8 mouse cellular contexts compared by ENCODE assay signal in genomic region chr11:87749192-87750042, GRCm38 (mm10). TPM values are rescaled to one million over a fixed set of nuclear protein-coding genes. Genes with fewer than 3 reads are reported as not detected.
DNase-seq lines count a peak whose midpoint lies in the region; ATAC-seq and TF ChIP-seq lines count a peak whose summit lies in the region.

No protein-coding gene starts in this region.

- TF ChIP-seq EP300 in CH12.LX (IDR thresholded peaks at IDR 0.05; ENCODE audit: low read length), result no peak

- peak overlapping the region; percentile 30 to 58 (median 54) for H3K4me3 ChIP-seq in CH12.LX (replicated peaks in 1 of 3; ENCODE audit: low read depth in 2 of 3, low read length in 2 of 3, poor library complexity in 1 of 3)
- H3K4me3 ChIP-seq in intestine, embryonic 15.5 days (replicated peaks), result no peak overlapping the region
- peak overlapping the region; percentile 26 for H3K4me3 ChIP-seq in lung, adult 2 months (replicated peaks; ENCODE audit: extremely low read depth, low read depth, low read length)
- H3K4me3 ChIP-seq in midbrain, embryonic 13.5 days (replicated peaks), result no peak overlapping the region

- peaks cover 15% of the 10 kb centered on the region; the same call in 1 of the 2 replicates for H3K79me2 ChIP-seq in CH12.LX (replicated peaks; ENCODE audit: control insufficient read depth, extremely low read depth, insufficient read depth, poor library complexity, severe bottlenecking)

- TF ChIP-seq CTCF in CH12.LX (conservative IDR thresholded peaks at IDR 0.05 in 1 of 2, IDR thresholded peaks at IDR 0.05 in 1 of 2; ENCODE audit: low read depth in 2 of 2, low read length in 2 of 2), result no peak
- TF ChIP-seq CTCF in lung, adult 2 months (IDR thresholded peaks at IDR 0.05; ENCODE audit: insufficient read depth, low read length), result no peak

- H3K4me2 ChIP-seq in CH12.LX (ENCODE audit: insufficient read depth, low read depth, poor library complexity, severe bottlenecking), result peak overlapping the region; percentile 86
- peak overlapping the region; percentile 41; the same call in 1 of the 2 replicates for H3K4me2 ChIP-seq in intestine, embryonic 15.5 days (replicated peaks)
- H3K4me2 ChIP-seq in midbrain, embryonic 13.5 days (replicated peaks), result no peak overlapping the region

- no peaks in the 10 kb centered on the region for H3K27me3 ChIP-seq in CH12.LX (replicated peaks)
- H3K27me3 ChIP-seq in intestine, embryonic 15.5 days (replicated peaks), result no peaks in the 10 kb centered on the region
- H3K27me3 ChIP-seq in midbrain, embryonic 13.5 days, result no peaks in the 10 kb centered on the region

- WGBS in intestine, embryonic 15.5 days, result 44% methylated on average over 18 of the region's 18 CpGs
- WGBS in lung, adult 2 months, result 39% methylated on average over 18 of the region's 18 CpGs
- 62% methylated on average over 18 of the region's 18 CpGs for WGBS in midbrain, embryonic 13.5 days

- peaks cover 0 to 2% of the 10 kb centered on the region in 2 experiments for H3K36me3 ChIP-seq in CH12.LX (replicated peaks in 1 of 2; ENCODE audit: control insufficient read depth in 1 of 2, insufficient read depth in 1 of 2, low read length in 1 of 2)
- H3K36me3 ChIP-seq in intestine, embryonic 15.5 days, result peaks cover 7% of the 10 kb centered on the region
- H3K36me3 ChIP-seq in midbrain, embryonic 13.5 days, result peaks cover 11% of the 10 kb centered on the region

- H3K4me1 ChIP-seq in CH12.LX (ENCODE audit: control insufficient read depth in 1 of 2, insufficient read depth in 2 of 2), result peaks cover 42 to 81% of the 10 kb centered on the region in 2 experiments
- 0 out of 2 replicates have a peak, but pooled peaks cover 3% of the 10 kb centered on the region for H3K4me1 ChIP-seq in intestine, embryonic 15.5 days (replicated peaks)
- H3K4me1 ChIP-seq in lung, adult 2 months (ENCODE audit: control insufficient read depth, insufficient read depth, low read length), result 0 out of 2 replicates have a peak, but pooled peaks cover 2% of the 10 kb centered on the region
- H3K4me1 ChIP-seq in midbrain, embryonic 13.5 days (replicated peaks), result no peaks in the 10 kb centered on the region

- no peak for TF ChIP-seq RAD21 in CH12.LX (IDR thresholded peaks at IDR 0.05; ENCODE audit: low read depth, low read length)

- dilution Hi-C loops in CH12.LX (cut with MboI; ENCODE audit: extremely low pct_ligation_motif_present, extremely low pct_unique_long_range_greater_than_20kb, low sequenced_read_pairs), result no loop called here

- peak; percentile 47 to 59 for DNase-seq in adrenal gland, adult (ENCODE audit: inconsistent age in 2 of 2, low spot score in 1 of 2)
- DNase-seq in adrenal gland, adult 18-20 months (ENCODE audit: low spot score in 2 of 2), result no peak
- DNase-seq in CH12.LX (ENCODE audit: extremely low read depth), result peak; percentile 100
- peak; percentile 41 for DNase-seq in embryo, embryonic 11 days
- no peak for DNase-seq in lung, adult 2 months
- DNase-seq in spleen, postnatal 36 days (ENCODE audit: low spot score in 2 of 2), result peak; percentile 98

- in situ Hi-C loops in CH12.LX (cut with MboI; ENCODE audit: low pct_ligation_motif_present, low pct_unique_long_range_greater_than_20kb, low sequenced_read_pairs), result loop anchor here (5.0 kb wide), 1 partner anchor 87 kb away; the partner anchor contains the start of gene Rnf43

- peak; percentile 61 for TF ChIP-seq POLR2A in CH12.LX (IDR thresholded peaks at IDR 0.05; ENCODE audit: low read depth, low read length)
- TF ChIP-seq POLR2A in lung, adult 2 months (IDR thresholded peaks at IDR 0.05; ENCODE audit: borderline replicate concordance, extremely low read depth, low read depth, low read length), result peak; percentile 36; the same call in 1 of the 2 replicates

- ATAC-seq in intestine, embryonic 15.5 days, result peak; percentile 73; the same call in 1 of the 2 replicates
- no peak for ATAC-seq in midbrain, embryonic 13.5 days

- H3K9ac ChIP-seq in CH12.LX (ENCODE audit: insufficient read depth, low read depth), result peak overlapping the region; percentile 86
- H3K9ac ChIP-seq in intestine, embryonic 15.5 days, result no peak overlapping the region
- no peak overlapping the region for H3K9ac ChIP-seq in midbrain, embryonic 13.5 days (replicated peaks)

- H3K27ac ChIP-seq in CH12.LX (ENCODE audit: insufficient read depth, low read depth), result peak overlapping the region; percentile 98
- 0 out of 2 replicates have a peak overlapping the region, but pooled peaks have one; percentile 22 for H3K27ac ChIP-seq in intestine, embryonic 15.5 days
- H3K27ac ChIP-seq in midbrain, embryonic 13.5 days, result no peak overlapping the region

- no peaks in the 10 kb centered on the region for H3K9me3 ChIP-seq in CH12.LX (replicated peaks; ENCODE audit: low read length)
- no peaks in the 10 kb centered on the region for H3K9me3 ChIP-seq in intestine, embryonic 15.5 days
- H3K9me3 ChIP-seq in midbrain, embryonic 13.5 days, result no peaks in the 10 kb centered on the region

TF ChIP-seq in CH12.LX, 34 proteins besides CTCF, POLR2A, EP300 and RAD21:
- TF ChIP-seq TBP (conservative IDR thresholded peaks at IDR 0.05; ENCODE audit: low read depth, low read length) (peak; percentile 81), UBTF (IDR thresholded peaks at IDR 0.05; ENCODE audit: low read depth, low read length) (0 out of 2 replicates have a peak, but pooled peaks have one; percentile 25), MYC (IDR thresholded peaks at IDR 0.05; ENCODE audit: low read depth, low read length) (no peak), ZC3H11A (IDR thresholded peaks at IDR 0.05; ENCODE audit: low read depth, low read length) (no peak), USF2 (conservative IDR thresholded peaks at IDR 0.05; ENCODE audit: low read depth, low read length) (no peak), TCF12 (IDR thresholded peaks at IDR 0.05; ENCODE audit: low read depth, low read length) (no peak), POLR2AphosphoS2 (IDR thresholded peaks at IDR 0.05; ENCODE audit: low read depth, low read length) (0 out of 2 replicates have a peak, but pooled peaks have one; percentile 64)

RNA-seq across cellular contexts. Expression of gene Tspoap1, which starts 10.9 kb away (rescaled TPM):
- 1 to 10 TPM; 7.6 to 9.5 TPM for total RNA-seq in adrenal gland, adult 18-20 months (2021)
- 19.9 and 36.9 TPM in 2 replicates for total RNA-seq in CH12.LX (2012; rRNA removed)
- total RNA-seq in CH12.LX (2014; rRNA removed), result 12.8 and 16.5 TPM in 2 replicates
- 11.6 and 12.3 TPM in 2 replicates for polyA plus RNA-seq in CH12.LX (2012; ENCODE audit: insufficient read length, low read depth)
- polyA plus RNA-seq in intestine, embryonic 15.5 days (2015; fragmentation: Nextera tagmentation; extraction: Ambion mirVana), result 0.96 and 1.5 TPM in 2 replicates
- polyA plus RNA-seq in lung, adult 2 months (2012; rRNA removed), result 5.8 TPM in 2 replicates
- polyA plus RNA-seq in midbrain, embryonic 13.5 days (2015; fragmentation: Nextera tagmentation; extraction: Ambion mirVana), result 41.1 and 48.7 TPM in 2 replicates

RNA-seq across cellular contexts. Expression of gene Supt4a, which starts 12.1 kb away (rescaled TPM):
- 10 to 100 TPM; 65.5 to 72.4 TPM for total RNA-seq in adrenal gland, adult 18-20 months (2021)
- total RNA-seq in CH12.LX (2012; rRNA removed) (241 and 287 TPM in 2 replicates), CH12.LX (2014; rRNA removed) (251 and 256 TPM in 2 replicates)
- 220 and 229 TPM in 2 replicates for polyA plus RNA-seq in CH12.LX (2012; ENCODE audit: insufficient read length, low read depth)
- 117 and 121 TPM in 2 replicates for polyA plus RNA-seq in intestine, embryonic 15.5 days (2015; fragmentation: Nextera tagmentation; extraction: Ambion mirVana)
- polyA plus RNA-seq in lung, adult 2 months (2012; rRNA removed), result 44.7 and 73.4 TPM in 2 replicates
- 165 and 177 TPM in 2 replicates for polyA plus RNA-seq in midbrain, embryonic 13.5 days (2015; fragmentation: Nextera tagmentation; extraction: Ambion mirVana)

RNA-seq across cellular contexts. Expression of gene Mpo, which starts 44.0 kb away (rescaled TPM):
- total RNA-seq in adrenal gland, adult 18-20 months (2021), result not detected
- total RNA-seq in CH12.LX (2012; rRNA removed), result not detected in 2 replicates
- not detected in 2 replicates for total RNA-seq in CH12.LX (2014; rRNA removed)
- polyA plus RNA-seq in CH12.LX (2012; ENCODE audit: insufficient read length, low read depth), result not detected in 2 replicates
- 2.9 and 5.9 TPM in 2 replicates for polyA plus RNA-seq in intestine, embryonic 15.5 days (2015; fragmentation: Nextera tagmentation; extraction: Ambion mirVana)
- polyA plus RNA-seq in lung, adult 2 months (2012; rRNA removed), result 0.11 and 0.60 TPM in 2 replicates
- 0.31 and 0.41 TPM in 2 replicates for polyA plus RNA-seq in midbrain, embryonic 13.5 days (2015; fragmentation: Nextera tagmentation; extraction: Ambion mirVana)

Comparison
In these comparisons a context has a peak if more than half of its experiments do, and no peak if none do; other contexts are left out.
1. DNase-seq: peak in adrenal gland, adult (2 of 2), CH12.LX (single experiment), embryo, embryonic 11 days (single experiment) and spleen, postnatal 36 days (2 of 2); none in adrenal gland, adult 18-20 months (0 of 2) and lung, adult 2 months (single experiment).
2. H3K4me3 ChIP-seq: peak in CH12.LX (3 of 3) and lung, adult 2 months (single experiment); none in intestine, embryonic 15.5 days (single experiment) and midbrain, embryonic 13.5 days (single experiment).